Mouse (Mus musculus) regulatory T cell (primary cell): ENCODE measurements at regions not wholly inside any gene's neighbourhood (a gene's known extent, or its start where the extent isn't known, plus 50 kb on each side); places are given as distances from the start of the nearest gene placed in this dataset.

Experiments
- in situ Hi-C: fragments of 300-600 bp; cut with MboI, MseI; formaldehyde crosslinking; loops from one replicate; pipeline ENCODE4 v1.15.1; 2025; ENCODE audit warnings: high pct_unique_total_duplicates

DNA sequence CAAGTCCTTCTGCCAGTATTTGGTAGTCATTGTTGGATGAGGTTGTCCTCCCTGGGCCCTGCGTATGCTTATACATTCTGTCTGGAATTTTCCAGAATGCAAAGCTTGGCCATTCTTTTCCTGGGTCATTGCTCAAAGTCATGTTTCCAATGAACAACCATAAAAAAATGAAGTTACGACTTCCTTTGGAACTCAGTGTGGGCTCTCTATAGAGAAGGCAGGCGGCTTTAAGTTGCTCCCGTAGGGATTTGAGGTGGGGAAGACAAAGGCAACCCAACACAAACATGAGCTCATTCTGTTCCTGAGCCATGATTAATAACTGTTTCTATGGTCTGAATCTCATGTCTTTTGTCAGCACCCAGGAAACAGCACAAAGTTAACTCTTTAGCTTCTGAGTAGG, 204.3 kb downstream of the Hhipl2 start:
- in situ Hi-C loops = no loop called here

DNA sequence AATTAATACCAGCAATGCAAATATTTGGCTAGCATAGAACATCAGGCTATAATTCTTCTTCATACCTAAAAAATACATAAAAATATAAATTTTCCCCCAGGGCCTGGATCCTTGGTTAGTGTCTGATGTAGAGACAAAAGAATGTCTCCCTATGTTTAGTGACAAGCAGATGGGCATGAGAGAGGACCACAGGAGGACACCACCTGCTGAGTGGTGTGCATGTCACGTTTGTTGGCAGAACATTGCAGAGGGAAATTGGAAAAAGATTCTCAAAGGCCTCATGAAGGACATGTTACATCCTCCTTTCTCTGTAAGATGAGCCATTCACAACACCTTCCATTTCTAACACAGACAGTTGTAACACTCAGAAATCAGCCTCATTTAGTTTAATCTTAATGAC, 206.3 kb downstream of the Hhipl2 start:
- in situ Hi-C loops = no loop called here

DNA sequence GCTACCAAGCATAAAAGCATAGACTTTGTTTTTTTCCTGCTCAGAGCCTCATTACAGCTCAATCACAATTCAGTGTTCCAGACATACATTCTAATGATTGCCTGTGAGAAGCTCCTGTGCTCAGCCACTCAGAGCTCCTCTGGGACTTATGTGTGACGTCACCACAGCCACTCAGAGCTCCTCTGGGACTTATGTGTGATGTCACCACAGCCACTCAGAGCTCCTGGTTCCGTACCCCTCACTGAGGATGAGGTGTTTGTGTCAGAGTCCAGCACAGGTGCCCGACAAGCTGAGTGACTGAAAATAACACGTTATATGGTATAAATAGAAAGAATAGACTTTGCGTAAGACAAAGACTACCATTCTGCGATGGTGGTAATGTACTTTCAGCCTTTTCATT, 215.8 kb downstream of the Hhipl2 start:
- in situ Hi-C loops = no loop called here

DNA sequence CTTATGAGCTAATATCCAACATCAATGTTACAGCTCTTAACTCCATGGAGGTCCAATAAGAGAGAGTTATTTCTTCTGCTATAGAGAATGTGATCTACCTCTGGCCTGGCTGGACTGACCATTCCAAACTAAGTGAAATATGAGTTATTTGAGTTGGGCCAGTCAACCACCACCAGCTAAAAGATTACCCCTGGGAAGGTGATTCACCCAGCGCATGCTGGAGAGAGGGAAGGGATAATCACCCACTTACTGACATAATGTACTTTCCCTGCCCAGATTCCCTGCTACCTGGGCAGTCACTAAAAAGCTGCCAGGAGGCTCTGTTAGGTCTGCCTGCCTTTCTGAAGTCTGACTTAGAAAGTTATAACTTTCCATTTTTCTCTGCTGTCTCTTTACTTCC, 216.8 kb downstream of the Hhipl2 start:
- in situ Hi-C loops = no loop called here

DNA sequence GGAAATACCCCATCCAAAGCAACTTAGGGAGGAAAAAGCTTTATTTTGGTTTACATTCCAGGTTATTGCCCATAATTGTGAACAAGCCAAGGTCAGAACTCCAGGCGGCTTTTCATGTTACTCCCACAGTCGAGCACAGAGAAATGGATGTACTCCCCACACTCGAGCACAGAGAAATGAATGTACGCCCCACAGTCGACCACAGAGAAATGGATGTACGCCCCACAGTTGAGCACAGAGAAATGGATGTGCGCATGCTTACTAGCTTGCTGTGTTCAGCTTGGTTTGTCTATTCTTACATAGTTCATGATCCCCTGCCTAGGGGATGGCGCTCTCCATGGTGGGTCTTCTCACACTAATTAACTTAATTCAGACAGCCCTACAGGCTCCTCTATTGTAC, 219.2 kb downstream of the Hhipl2 start:
- in situ Hi-C loops = no loop called here

DNA sequence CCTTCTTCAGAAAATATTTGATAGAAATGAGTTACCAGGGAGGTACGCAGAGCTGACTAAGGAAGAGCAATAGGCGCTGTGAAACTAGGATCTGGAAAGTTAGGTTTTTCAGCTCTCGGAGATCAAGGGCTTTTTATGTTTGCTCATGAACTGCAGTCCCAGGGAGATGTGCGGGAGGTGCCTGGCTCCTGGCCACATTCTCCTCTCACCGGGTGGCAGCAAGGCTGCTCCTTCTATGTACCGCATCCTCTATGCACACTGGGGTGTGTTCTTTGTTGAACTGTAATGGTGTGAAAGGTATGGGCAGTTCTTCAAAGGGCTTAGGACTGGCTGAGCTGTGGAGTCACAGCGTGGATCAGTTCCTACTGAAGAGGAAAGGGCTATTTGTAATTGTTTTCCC, 221.3 kb downstream of the Hhipl2 start:
- in situ Hi-C loops = no loop called here

DNA sequence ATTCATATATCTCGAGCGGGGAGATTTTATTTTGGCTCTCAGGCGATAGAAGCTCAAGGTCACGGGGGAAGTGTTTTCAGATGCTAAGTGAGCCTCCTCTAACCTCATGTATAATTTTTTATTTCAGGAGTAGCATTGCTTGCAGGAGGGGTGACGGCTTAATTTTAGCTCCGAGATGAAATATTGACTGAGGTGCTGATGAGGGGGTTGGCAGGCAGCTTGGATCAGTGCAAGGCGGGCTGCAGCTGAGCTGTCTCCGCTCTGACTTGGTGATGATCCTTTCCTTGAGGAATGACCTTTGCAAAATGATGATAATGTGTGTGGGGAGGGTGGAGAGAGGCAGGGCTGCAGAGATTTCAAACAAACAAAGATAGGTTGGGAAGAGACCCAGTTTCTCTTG, 222.6 kb downstream of the Hhipl2 start:
- in situ Hi-C loops = no loop called here

DNA sequence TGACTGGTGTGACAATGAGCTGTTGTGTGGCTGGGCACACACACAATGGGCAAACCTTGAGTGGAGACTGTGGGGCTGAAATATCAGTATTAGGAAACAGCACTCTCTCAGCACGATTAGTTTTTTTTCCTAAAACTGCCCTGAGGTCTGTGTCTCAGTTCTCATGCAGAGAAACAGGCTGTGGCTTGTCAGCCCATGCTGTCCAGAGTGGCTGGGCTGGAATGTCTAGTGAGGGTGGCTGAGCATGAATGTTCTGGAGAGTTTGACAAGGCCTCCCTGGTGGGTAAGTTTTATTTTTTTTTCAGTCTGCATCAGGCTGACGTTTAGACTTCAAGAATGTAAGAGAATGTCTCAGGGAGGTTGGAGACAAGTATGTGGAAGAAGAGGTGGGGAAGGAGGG, 226.0 kb downstream of the Hhipl2 start:
- in situ Hi-C loops = no loop called here

DNA sequence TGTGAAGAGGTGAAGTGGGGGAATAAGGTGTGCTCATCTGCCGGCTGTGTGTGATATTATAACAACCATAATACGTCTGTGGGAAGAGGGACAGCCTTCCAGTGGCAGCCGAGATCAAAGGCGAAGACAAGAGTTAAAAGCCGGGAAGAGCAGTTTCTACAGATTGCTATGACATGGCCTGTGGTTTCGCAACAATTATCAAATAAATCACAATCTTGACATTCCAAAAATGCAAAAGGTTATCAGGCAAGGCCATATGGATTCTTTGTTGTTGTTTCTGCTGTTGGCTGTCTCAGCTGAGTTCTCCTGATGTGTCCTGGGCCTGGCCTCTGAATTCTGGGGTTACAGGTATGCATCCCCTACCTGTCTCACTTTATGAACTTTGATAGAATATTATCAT, 235.9 kb downstream of the Hhipl2 start:
- in situ Hi-C loops = no loop called here

DNA sequence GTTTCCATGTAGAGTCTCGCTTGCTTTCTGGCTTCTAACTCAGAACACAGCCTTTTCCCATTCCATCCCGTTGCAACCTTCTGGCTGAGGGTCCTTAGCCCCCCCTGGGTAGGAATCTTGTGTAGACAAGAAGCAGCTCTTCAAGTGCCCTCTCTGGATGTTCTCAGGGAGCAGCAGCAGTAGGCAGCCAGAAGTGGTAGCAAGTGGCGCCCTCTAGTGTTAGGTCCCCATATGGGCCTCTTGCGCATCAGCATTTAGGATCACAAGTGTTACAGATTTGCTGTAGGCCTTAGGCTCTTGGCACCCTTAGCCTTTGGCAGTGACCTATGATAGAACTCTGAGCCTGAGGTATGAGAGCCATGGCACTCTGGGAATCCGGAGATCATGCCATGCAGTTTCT, 239.0 kb downstream of the Hhipl2 start:
- in situ Hi-C loops = no loop called here

DNA sequence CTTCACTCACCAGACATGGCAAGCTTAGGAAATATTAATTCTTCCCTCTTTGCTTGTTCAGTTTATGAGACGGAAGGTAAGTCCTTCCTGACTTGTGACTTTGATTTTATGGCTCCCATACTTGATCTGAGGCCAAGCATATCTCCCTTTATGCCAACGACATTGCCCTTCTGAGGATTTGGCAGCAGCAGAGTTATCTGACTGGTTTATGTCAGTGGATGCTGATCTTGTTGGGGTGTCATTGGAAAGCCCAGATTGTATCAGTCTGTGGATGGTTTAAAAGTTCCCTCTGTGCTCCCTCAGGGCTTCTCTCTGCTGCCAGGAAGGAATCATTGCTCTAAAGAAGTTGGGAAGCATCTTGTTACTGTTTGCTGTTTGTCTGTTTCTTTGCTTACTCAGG, 242.5 kb downstream of the Hhipl2 start:
- in situ Hi-C loops = no loop called here

DNA sequence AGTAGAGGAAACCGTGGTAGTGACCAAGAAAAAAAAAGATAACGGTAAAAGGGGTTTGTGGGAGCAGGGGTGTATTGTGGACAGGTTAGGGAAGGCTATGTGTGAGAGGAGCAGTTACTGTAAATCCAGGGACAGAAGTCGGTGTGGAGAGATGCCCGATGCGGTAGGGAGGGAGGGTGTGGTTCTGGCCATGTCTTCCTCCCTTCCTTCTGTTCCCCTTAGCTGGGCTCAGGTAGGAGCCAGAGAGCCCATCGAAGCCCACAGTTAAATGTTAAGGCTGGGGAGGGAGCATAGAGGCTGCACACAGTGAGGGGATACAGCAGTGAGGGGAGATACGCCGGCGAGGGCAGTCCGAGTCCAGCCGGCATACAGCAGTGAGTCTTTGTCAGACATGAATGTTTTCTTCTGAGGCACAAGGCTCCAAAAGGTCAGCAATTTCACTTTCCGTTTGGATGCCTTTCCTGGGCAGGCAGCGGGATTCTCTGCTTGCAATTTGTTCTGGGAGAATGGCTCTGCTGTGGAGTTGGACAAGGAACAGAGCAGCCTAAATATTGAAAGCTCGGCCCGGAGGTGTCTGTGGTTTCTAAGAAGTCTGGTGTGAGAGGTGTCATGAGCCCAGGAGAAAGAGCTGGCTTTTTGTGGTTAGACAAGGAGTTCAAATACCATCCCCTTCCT, 244.5 kb downstream of the Hhipl2 start:
- in situ Hi-C loops = no loop called here

DNA sequence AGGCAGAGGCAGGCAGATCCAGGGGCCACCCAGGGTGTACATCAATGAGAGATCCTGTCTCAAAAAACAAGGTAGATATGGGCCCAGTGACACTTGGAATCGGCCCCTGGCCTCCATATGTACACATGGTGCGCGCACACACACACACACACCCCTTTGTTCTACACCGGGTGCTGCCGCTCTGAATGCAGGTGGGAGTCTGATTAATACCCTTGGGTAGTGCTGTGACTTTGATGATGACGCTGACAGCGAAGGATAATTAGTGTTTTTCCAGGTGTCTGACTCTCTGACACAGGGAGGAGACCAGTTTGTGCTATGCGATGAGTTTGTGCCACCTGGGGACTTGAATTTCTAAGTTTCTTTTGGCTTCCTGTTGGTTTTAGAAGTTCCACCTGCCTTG, 251.3 kb downstream of the Hhipl2 start:
- in situ Hi-C loops = no loop called here

DNA sequence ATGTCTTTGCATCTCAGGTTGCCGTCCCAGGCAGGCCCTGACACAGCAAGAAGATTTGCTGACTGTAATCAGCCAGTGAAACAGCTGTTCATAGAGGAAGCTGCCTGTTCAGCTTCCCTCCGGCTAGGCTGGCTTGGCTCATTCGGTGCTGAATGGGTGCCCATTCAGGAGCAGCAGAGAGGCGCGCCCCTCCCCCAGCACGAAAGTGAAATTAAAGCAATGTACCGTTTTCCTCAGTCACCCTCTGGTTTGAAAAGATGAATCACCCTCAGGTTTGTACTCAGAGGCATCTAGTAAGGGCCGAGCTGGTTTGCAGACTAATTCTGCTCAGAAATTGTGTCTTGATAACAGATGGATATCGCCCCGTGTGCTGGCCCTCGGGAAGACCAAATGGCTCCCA, 251.7 kb downstream of the Hhipl2 start:
- in situ Hi-C loops = no loop called here

DNA sequence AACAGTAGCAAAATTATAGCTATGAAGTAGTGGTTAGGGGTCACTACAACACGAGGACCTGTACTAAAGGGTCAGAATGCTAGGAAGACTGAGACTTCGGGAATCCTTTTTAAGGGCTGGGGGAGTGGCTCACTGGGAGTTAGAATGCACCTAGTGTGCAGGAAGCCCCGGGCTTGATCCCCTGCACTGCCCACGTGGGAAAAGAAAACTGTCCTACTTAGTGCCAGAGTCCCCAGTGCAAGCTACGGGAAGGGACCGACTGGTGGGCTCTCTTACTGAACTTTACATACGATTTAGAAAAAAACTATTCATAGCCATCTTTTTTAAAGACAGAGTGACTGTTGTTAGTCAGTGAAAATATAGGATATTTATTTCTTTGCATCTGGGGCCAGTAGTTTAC, 252.5 kb downstream of the Hhipl2 start:
- in situ Hi-C loops = no loop called here

DNA sequence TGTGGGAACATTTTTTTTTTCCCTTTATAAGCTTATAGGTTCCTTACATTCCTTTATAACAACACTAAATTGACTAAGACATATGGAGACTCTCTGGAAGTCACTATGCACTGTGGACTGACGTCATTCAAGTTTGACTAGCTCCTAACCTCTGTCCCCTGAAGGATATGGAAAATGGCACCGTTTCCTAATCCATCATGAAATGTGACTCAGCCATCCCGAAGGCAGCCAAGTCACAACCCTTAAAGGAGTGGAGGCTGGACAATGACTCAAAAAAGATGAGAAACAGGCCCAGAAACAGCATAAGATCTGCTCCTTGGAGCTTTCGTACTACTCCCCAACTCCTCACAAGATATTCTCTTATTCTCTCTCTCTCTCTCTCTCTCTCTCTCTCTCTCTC, 253.5 kb downstream of the Hhipl2 start:
- in situ Hi-C loops = no loop called here

DNA sequence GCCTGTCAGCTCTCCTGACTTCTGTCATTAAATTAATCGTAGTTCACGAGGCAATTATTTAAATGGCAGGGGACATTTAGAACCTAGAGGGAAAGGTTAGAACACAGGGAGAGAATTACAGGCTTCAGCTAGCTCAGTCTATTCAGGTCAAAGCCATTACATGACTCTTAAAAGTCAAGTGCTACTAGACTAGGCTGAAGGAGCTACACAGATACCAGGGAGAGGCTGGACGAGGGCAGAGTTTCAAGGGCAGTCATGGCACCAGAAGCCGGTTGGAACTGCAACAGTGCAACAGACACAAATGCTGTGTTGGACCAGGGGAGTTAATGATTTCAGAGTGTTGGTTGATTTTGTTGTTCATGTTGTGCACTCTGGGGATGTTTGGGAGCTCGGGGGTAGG, 254.5 kb downstream of the Hhipl2 start:
- in situ Hi-C loops = no loop called here

DNA sequence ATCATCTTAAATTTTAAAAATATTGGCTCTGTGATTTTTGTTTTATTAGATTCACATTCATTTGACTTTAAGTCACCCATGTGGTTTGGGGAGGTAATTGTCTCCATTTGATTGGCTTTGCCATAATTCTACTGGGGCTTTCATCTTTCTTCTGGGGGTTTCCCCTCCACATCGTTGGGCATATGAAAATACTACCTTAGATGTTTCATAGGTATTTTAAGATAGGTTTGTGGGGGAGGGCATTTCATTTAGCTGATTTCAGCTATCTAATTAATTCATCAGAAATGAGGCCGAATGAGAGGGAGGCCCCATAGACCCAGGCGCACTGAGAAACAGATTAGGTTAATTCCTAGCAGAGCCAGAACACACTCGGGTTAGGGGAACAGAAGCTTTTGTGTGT, 259.6 kb downstream of the Hhipl2 start:
- in situ Hi-C loops = no loop called here

DNA sequence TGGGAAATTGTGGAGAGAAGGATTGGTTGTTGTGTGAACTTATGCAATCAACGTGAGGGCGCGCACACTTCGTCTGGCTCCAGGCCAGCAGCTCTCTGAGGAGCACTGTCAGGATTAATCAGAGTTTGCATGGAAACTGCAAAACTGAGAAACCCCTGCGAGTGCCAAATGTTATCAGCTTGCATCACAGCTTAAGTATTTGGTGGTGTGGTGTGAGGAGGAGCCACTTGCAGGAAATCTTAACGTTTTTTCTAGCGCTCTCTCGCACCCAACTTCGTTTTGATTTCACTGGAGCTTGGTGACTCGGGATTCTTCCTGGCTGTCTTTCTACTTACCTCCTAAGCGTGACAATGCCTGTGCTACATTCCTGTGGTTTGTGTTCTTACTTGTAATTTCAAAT, 261.9 kb downstream of the Hhipl2 start:
- in situ Hi-C loops = no loop called here

DNA sequence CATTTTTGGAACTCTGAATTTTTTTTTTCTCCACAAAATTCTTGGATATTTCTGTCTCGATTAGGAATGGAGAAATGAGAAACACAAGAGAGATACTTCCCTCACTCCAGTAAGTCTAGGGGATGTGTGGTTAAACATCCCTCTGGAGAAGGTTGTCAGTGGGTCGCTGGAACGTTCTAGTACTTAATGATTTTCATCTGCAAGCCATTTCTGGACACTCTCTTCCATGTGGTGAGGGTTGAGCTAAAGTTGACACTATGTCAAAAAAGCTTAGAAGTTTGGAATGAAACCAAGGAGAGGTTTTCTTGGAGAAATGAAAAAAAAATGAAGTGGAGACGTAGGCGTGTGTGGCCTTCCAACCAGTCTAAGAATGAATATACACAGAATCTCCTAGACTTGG, 268.0 kb downstream of the Hhipl2 start:
- in situ Hi-C loops = no loop called here

DNA sequence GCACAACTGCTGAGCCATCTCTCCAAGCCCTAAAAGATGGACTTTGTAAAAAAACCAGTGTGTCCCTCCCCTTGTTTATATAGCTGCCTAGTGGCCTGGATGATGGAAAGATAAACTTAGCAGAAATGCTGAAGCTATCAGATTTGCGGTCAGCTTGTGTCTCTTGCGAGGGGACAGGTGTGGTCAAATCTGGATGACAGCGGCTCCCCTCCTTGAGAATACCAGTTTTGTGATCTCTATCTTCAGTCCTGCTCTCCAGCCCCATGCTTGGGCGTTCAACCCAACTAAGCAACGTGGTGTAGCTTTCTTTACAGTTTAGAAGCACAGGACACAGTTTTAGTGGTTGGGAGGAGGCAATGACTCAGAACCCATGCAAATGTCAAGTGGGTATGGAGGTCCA, 274.7 kb downstream of the Hhipl2 start:
- in situ Hi-C loops = no loop called here

DNA sequence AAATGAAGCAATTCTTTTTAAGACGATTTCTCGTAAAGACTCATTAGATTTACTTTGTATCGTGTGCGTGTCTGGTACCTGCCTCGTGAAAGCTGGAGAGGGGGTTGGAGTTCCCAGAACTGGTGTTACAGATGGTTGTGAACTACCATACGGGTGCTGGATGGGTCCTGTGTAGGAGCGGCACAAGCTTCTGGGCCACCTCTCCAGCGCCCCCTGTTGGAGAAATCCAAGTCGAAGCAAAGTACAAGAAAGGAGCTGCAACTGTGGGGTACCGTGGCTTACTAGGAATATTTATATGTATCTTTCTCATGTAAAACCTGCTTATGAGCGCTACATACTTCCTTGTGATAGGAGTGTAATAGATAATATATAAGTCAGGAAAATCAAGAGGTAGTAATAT, 281.3 kb downstream of the Hhipl2 start:
- in situ Hi-C loops = no loop called here

DNA sequence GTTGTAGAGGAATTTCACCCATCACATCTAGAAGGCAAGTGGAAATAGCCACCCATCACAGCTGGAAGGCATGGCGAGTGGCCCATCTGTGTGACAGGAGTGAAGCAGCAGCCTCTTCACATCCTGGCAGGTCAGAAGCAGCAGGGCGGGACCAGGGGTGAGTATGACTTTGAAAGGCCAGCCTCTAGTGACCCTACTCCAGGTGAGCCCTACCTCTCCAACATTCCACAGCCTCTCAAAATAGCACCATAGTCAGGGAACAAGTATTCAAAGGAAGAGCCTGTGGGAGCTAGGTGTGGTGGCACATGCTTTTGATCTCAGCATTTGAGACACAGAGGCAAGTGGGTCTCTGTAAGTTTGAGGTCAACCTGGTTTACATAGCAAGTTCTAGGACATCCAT, 284.9 kb downstream of the Hhipl2 start:
- in situ Hi-C loops = no loop called here

DNA sequence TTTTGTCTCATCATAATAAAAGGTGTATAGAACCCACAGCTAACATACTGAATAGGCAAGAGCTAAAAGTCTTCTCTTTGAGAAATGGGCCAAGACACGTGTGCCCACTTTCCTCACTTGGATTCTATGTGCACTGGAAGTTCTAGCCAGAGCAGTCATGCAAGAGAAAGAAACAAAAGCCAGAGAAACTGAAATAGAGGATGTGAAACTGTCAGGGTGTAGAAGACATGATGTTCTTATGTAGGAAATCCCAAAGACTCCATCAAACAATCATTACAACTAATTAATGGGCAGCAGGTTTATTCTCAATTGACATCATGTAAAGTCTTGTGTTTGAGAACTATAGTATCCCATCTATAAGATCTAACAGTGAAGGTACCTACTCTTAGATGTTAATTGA, 294.9 kb downstream of the Hhipl2 start:
- in situ Hi-C loops = no loop called here

DNA sequence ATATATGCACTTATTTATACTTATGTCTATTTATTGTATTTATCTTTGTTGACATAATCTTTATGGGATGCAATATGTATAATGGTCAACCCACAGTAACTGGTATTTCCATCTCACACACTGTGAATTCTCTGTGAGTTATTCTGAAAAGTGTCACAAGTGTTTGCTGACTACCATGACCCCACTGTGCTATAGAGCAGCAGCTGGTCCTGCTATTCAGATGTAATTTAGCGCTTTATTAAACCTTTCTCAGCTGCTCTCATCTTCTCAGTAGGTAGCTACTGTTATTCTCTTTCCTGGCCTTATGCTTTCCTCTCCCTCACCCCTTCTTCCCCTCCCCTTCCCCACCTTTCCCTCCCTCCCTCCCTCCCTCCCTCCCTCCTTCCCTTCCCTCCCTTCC, 296.0 kb upstream of the Dusp10 start:
- in situ Hi-C loops = no loop called here
